Mouse (Mus musculus) kidney, adult 9 months (tissue): Measurements from ENCODE around the gene Mybpc1.
"Not testable (repeated sequence)": the region's sequence is repeated elsewhere in the genome, so short reads cannot be mapped to it uniquely, and the experiment has no call there.

Source experiments
- DNase-seq: peaks from one replicate; pipeline ENCODE4 v3.0.0; 2022

The Mybpc1 gene

DNA sequence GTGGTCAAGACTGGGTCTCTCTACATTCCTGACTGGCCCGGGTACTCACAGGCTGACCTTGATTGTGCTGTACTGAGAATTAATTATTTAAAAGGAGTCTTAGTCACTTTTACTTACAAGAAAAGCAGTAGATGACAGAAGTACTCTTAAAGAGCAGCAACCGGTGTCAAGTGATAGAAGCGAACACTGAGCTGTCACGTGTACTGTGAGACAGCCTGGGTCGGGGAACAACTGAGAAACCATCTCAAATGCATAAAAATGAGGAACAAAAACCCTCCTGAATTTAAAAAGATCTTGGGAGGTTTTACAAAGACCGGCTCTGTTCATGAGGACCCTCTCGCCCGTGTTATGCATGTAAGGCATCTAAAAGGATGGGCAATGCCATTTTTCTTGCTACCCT is 112.3 kb downstream of the Mybpc1 start:
- DNase-seq, result no peak

DNA sequence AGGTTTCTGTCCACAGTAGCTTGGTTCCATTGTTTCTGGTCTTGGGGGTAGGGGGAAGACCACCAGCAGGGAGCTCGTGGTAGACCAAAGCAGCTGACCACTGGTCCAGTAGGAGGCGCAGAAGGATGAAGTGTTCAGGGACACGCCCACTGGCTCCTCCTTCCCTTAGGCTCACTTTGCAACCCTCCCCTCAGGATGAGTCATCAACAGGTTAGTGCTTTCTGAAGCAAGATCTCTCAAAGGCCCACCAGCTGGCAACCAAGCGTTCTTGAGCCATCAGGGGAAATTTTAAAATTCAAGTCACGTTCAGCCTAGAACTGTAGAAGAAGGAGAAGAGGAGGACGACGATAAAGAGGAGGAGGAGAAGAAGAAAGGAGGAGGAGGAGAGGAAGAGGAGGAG is 113.3 kb downstream of the Mybpc1 start:
- DNase-seq, result peak; percentile 57

DNA sequence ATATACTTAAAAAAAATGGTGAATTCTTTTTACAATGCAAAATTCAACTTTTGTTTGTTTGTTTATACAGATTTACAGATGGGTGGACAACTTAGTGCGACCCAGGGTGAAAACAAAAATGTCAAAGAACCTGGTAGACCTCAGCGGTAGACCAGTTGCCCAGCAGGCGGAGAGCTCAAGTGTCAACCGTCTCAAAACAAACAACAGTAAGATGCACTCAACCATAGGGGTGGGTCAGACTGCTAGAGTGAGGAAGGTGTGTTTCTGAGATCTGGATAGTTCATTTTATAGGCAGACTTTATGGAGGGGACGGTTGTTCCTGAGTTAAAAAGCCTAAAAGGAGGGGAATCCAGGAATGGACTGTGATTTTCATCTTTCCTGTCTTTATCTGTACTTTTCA is 116.3 kb downstream of the Mybpc1 start:
- DNase-seq, result no peak

DNA sequence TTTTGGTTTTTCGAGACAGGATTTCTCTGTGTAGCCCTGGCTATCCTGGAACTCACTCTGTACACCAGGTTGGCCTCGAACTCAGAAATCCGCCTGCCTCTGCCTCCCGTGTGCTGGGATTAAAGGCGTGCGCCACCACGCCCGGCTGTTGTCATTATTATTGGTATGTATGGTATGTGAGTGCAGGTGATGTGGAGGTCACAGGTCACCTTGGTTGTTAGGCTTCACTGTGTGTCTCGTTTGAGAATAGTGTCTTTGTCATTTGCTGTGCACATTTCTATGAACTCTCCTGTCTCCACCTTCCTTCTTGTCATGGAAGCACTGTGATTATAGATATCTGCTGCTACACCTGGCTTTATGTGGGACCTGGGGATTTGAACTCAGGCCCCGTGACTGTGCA is 122.1 kb downstream of the Mybpc1 start:
- not testable (repeated sequence) for DNase-seq
